21 mouse cellular contexts compared by ENCODE assay signal in the genomic region with DNA sequence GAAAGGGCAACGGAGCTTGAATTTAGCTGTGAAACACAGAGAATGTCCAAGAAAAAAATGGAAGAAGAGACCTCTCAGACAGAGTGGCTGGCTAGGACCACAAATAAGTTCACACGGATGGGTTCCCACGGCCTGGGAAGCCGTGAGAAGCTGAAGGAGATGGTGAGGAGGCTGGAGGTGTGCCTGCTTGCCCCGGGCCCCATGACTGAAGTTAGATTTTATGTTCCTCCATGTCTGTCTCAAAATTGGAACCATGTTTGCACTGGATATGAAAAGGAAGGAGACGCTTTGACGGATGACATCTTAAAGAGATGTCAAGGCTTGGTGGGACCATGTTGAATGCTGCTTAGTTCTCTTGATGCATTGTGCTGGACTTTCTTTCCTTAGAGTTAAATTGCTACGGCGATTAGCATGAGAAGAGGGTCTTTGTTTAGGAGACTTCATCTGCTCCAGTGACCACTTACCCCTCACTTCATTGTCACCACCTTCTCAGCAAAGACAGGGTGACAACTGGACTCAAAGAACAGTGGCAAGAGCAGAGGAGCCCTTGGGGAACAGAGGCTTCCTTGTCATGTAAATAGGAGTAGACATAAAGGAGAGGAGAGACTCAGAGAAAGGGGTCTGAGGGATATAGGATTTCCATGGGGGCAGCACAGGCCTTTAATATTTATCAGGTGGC.
A peak's percentile ranks its signal among the peaks of the same experiment; 100 is the strongest.
DNase-seq lines count a peak whose midpoint lies in the region; ATAC-seq and TF ChIP-seq lines count a peak whose summit lies in the region.
"Had no signal": no experiment of that assay in that cellular context is flagged by ENCODE, and none has a peak within 500 bp of the region (broad histone marks: within the 10 kb centered on the region; RNA-seq: fewer than 3 reads in every experiment).

No protein-coding gene starts in this region.

- no peak overlapping the region for H3K9ac ChIP-seq in forebrain, embryonic 15.5 days (replicated peaks)
- H3K9ac ChIP-seq in midbrain, embryonic 14.5 days (replicated peaks; ENCODE audit: low read length), result no peak overlapping the region
- no peak overlapping the region for H3K9ac ChIP-seq in forebrain, embryonic 14.5 days (ENCODE audit: low read length)
- H3K9ac ChIP-seq: embryonic facial prominence, embryonic 15.5 days had no signal

- no peak for ATAC-seq in forebrain, embryonic 15.5 days (replicated peaks)
- ATAC-seq in midbrain, embryonic 14.5 days (ENCODE audit: low FRiP score, low TSS enrichment), result no peak
- ATAC-seq in forebrain, embryonic 14.5 days, result peak; percentile 21; the same call in 1 of the 2 replicates

- TF ChIP-seq POLR2A in brain, embryonic 14.5 days (IDR thresholded peaks at IDR 0.05; ENCODE audit: borderline replicate concordance, extremely low read depth, insufficient read depth, insufficient read length, poor library complexity, severe bottlenecking), result no peak

- 82% methylated on average over 9 of the region's 9 CpGs for WGBS in forebrain, embryonic 10.5 days
- 50% methylated on average over 9 of the region's 9 CpGs for WGBS in forebrain, embryonic 15.5 days
- 63% methylated on average over 9 of the region's 9 CpGs for WGBS in midbrain, embryonic 10.5 days
- 13% methylated on average over 9 of the region's 9 CpGs for WGBS in midbrain, embryonic 14.5 days
- WGBS in forebrain, embryonic 14.5 days, result 56% methylated on average over 9 of the region's 9 CpGs

- no peak overlapping the region for H3K4me3 ChIP-seq in forebrain, embryonic 10.5 days
- no peak overlapping the region for H3K4me3 ChIP-seq in forebrain, embryonic 15.5 days
- no peak overlapping the region for H3K4me3 ChIP-seq in midbrain, embryonic 10.5 days
- H3K4me3 ChIP-seq in midbrain, embryonic 14.5 days (replicated peaks; ENCODE audit: low read depth, low read length), result no peak overlapping the region
- no peak overlapping the region for H3K4me3 ChIP-seq in forebrain, embryonic 14.5 days (ENCODE audit: low read depth, low read length)
- H3K4me3 ChIP-seq: embryonic facial prominence, embryonic 15.5 days; left cerebral cortex, adult 2 months had no signal

- H3K27me3 ChIP-seq in forebrain, embryonic 10.5 days (ENCODE audit: poor library complexity, severe bottlenecking), result no peaks in the 10 kb centered on the region
- no peaks in the 10 kb centered on the region for H3K27me3 ChIP-seq in forebrain, embryonic 15.5 days
- H3K27me3 ChIP-seq in midbrain, embryonic 10.5 days (ENCODE audit: low read depth, poor library complexity, severe bottlenecking), result peaks cover 54% of the 10 kb centered on the region
- 0 out of 2 replicates have a peak, but pooled peaks cover 6% of the 10 kb centered on the region for H3K27me3 ChIP-seq in midbrain, embryonic 14.5 days (ENCODE audit: control insufficient read depth, insufficient read depth, low read length)
- no peaks in the 10 kb centered on the region for H3K27me3 ChIP-seq in forebrain, embryonic 14.5 days (replicated peaks; ENCODE audit: control insufficient read depth, insufficient read depth, low read length)
- H3K27me3 ChIP-seq: embryonic facial prominence, embryonic 15.5 days had no signal

- DNase-seq in forebrain, embryonic 10.5 days (ENCODE audit: extremely low spot score, low spot score), result peak; percentile 15
- DNase-seq in midbrain, embryonic 10.5 days (ENCODE audit: low spot score), result peak; percentile 44
- DNase-seq in midbrain, embryonic 14.5 days, result no peak
- DNase-seq in brain, embryonic 14.5 days (ENCODE audit: low read depth), result peak; percentile 49
- no peak for DNase-seq in forebrain, embryonic 14.5 days (ENCODE audit: low spot score)
- DNase-seq in cerebellum, adult 9-11 months, result no peak
- no peak for DNase-seq in gastrocnemius, adult 8-10 months (ENCODE audit: low spot score in 2 of 2)
- DNase-seq: adrenal gland, postnatal 36 days; cerebellum, adult 11 months; cerebellum, postnatal 10 days; gastrocnemius, postnatal 14 days; heart, adult 11 months; kidney, adult 8-10 months; kidney, postnatal 10 days; lung, postnatal 4 days; thymus, adult 2 months had no signal

- H3K4me2 ChIP-seq in forebrain, embryonic 15.5 days (replicated peaks), result no peak overlapping the region
- no peak overlapping the region for H3K4me2 ChIP-seq in midbrain, embryonic 14.5 days (ENCODE audit: low read length)
- H3K4me2 ChIP-seq in forebrain, embryonic 14.5 days (ENCODE audit: low read length), result no peak overlapping the region
- H3K4me2 ChIP-seq: embryonic facial prominence, embryonic 15.5 days; heart, embryonic 11.5 days had no signal

- H3K9me3 ChIP-seq in forebrain, embryonic 10.5 days, result no peaks in the 10 kb centered on the region
- H3K9me3 ChIP-seq in forebrain, embryonic 15.5 days, result no peaks in the 10 kb centered on the region
- no peaks in the 10 kb centered on the region for H3K9me3 ChIP-seq in midbrain, embryonic 10.5 days (replicated peaks)
- no peaks in the 10 kb centered on the region for H3K9me3 ChIP-seq in midbrain, embryonic 14.5 days (ENCODE audit: control insufficient read depth, low read length)
- no peaks in the 10 kb centered on the region for H3K9me3 ChIP-seq in forebrain, embryonic 14.5 days (replicated peaks; ENCODE audit: control insufficient read depth, low read length)
- H3K9me3 ChIP-seq: embryonic facial prominence, embryonic 15.5 days had no signal

- TF ChIP-seq CTCF in brain, embryonic 14.5 days (IDR thresholded peaks at IDR 0.05; ENCODE audit: borderline replicate concordance, extremely low read depth, insufficient read depth, insufficient read length), result no peak

- no peaks in the 10 kb centered on the region for H3K36me3 ChIP-seq in forebrain, embryonic 10.5 days (replicated peaks)
- H3K36me3 ChIP-seq in forebrain, embryonic 15.5 days, result no peaks in the 10 kb centered on the region
- no peaks in the 10 kb centered on the region for H3K36me3 ChIP-seq in midbrain, embryonic 10.5 days
- H3K36me3 ChIP-seq in midbrain, embryonic 14.5 days (ENCODE audit: control insufficient read depth, insufficient read depth, low read length), result no peaks in the 10 kb centered on the region
- H3K36me3 ChIP-seq in forebrain, embryonic 14.5 days (ENCODE audit: control insufficient read depth, insufficient read depth, low read length), result no peaks in the 10 kb centered on the region
- H3K36me3 ChIP-seq: embryonic facial prominence, embryonic 15.5 days had no signal

- peaks cover 47% of the 10 kb centered on the region for H3K4me1 ChIP-seq in forebrain, embryonic 10.5 days
- peaks cover 13% of the 10 kb centered on the region for H3K4me1 ChIP-seq in forebrain, embryonic 15.5 days
- peaks cover 64% of the 10 kb centered on the region for H3K4me1 ChIP-seq in midbrain, embryonic 10.5 days
- H3K4me1 ChIP-seq in midbrain, embryonic 14.5 days (ENCODE audit: control insufficient read depth, insufficient read depth, low read length), result peaks cover 13% of the 10 kb centered on the region
- H3K4me1 ChIP-seq in forebrain, embryonic 14.5 days (ENCODE audit: control insufficient read depth, insufficient read depth, low read length), result peaks cover 6% of the 10 kb centered on the region

- H3K27ac ChIP-seq in forebrain, embryonic 10.5 days, result peak overlapping the region; percentile 81
- no peak overlapping the region for H3K27ac ChIP-seq in forebrain, embryonic 15.5 days (replicated peaks)
- peak overlapping the region; percentile 76 for H3K27ac ChIP-seq in midbrain, embryonic 10.5 days (replicated peaks)
- no peak overlapping the region for H3K27ac ChIP-seq in midbrain, embryonic 14.5 days (replicated peaks; ENCODE audit: low read depth, low read length)
- H3K27ac ChIP-seq in forebrain, embryonic 14.5 days (ENCODE audit: low read depth, low read length), result no peak overlapping the region
- H3K27ac ChIP-seq: embryonic facial prominence, embryonic 15.5 days; left cerebral cortex, adult 2 months; stomach, postnatal 0 days had no signal

Comparison
In these comparisons a context has a peak if more than half of its experiments do, and no peak if none do; other contexts are left out.
1. DNase-seq: peak in forebrain, embryonic 10.5 days (single experiment), midbrain, embryonic 10.5 days (single experiment) and brain, embryonic 14.5 days (single experiment); none in midbrain, embryonic 14.5 days (single experiment), forebrain, embryonic 14.5 days (single experiment), cerebellum, adult 9-11 months (single experiment) and gastrocnemius, adult 8-10 months (0 of 2).
2. H3K27ac ChIP-seq: peak in forebrain, embryonic 10.5 days (single experiment) and midbrain, embryonic 10.5 days (single experiment); none in forebrain, embryonic 15.5 days (single experiment), midbrain, embryonic 14.5 days (single experiment) and forebrain, embryonic 14.5 days (single experiment).